Mouse (Mus musculus) layer of hippocampus, postnatal 25 days (tissue): ENCODE data around the gene Cdk14. TPM values are rescaled to one million over a fixed set of nuclear protein-coding genes. Genes with fewer than 3 reads are reported as not detected.

Experiments
- DNase-seq, 2 experiments: peaks; one replicate each; pipeline ENCODE4 v3.0.0; 2022; ENCODE audit warnings: mixed read lengths in 2 of 2, low spot score in 1 of 2; ENCODE audit errors: extremely low spot score in 1 of 2
- total RNA-seq, 2 experiments: library from RNA; stranded (reverse); gene quantifications; 2 replicates each; pipeline ENCODE4 v1.2.3; 2021

Cdk14 gene
- total RNA-seq, 2 experiments from 2014 or later = 233 to 245 TPM

DNA sequence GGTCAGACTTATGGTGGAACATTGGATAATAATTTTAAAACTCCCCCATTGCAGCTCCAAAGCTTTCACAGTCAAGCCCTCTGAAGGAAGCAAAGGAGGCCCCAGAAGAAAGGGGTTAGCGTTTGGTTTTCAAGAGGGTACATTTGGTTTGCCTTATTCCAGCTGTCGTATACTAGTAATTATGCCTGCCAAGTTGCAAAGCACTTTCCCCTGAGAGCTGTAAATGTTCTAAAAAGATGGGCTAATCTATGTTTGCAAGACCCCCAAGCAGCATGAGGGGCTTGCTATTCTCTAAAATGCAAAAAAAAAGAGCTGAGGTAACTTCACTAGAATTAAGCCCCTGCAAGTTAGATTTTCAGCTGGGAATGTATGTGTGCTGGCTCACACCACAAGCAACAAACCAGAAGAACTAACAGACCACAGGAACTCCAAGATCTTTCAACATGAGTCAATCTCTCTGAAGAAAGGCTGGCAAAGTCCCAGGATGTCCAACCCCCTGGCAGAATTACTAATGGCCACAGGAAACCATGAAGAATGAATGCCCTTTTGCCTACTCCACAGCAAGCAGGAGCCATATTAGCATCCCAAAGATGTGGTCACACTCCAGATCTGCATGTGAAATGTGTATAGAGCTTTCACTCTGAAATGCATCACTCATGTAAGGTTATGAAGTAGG is 99.5 kb downstream of the Cdk14 start:
- DNase-seq = no peak

DNA sequence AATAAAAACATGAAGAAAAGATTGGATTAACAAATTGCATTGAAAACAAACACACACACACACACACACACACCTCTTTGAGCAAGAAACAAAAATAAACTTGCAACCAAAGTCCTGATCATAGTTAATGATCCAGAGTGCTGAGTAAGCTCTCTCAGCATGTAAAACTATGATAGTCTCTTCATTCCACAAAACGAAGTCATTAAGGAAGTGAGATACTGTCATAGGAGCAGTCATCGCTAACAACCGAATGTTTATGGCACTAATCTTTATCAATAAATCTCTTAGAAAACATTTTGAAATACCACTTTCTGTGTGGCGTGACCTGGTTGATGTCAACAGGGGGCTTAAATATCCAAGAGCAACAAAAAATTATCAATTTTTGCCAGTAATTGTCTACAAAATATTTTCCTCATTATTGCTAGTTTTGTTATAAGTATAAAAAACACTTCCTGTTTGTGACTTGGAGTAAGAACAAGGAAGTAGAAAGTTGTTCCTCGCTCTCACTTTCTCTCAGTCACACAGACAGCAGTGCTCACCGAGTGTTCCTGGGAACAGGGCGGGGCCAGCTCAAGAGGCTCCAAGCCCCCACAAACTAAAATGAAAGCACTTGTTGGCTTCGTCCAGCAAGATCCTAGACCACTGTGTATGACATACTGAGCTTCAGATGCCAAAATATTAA is 100.1 kb downstream of the Cdk14 start:
- no peak for DNase-seq

DNA sequence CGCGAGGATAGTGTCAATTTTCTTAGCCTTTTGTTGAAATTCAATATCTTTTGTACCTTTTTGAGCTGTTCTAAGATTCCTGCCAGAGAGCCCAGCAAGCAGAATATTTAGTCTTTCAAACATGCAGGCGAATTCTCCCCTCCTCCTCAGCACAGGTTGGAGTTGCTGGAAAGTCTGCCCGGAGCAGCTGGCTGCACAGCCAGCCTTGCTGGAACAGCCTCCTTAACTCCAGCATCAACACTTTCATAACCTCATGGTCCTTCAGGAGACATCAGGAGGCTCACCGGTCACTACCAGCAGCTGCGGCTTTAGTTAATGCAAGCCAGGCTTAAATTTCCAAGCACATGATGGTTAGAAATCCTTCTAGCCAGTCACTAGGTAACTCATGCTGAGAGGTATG is 105.8 kb downstream of the Cdk14 start:
- DNase-seq = no peak

DNA sequence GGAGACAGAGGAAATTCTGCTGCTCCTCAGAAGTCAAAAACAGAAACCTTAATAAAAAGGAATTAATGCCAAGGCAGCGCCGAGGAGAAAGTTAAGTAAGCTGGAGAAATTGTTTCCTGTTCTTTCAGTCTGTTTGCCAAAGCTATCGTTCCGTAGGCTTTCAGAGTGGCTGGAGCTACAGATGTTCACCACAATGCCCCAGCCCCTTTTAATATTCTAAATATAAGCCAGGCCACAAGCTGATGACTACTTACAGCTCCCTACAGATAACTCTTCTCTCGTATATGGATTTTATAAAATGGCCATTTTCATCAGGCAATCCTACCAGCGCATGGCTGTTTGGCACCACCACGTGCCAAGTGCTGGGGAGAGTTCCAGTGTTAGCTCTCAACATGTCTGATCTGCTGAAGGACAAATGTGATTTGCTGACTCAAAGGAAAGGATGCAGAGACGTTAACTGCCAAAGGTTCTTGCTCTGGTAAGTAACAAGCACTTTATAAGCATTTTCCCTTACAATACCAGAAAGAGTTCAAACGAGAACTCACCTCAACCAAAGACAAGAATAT is 106.8 kb downstream of the Cdk14 start:
- DNase-seq = no peak

DNA sequence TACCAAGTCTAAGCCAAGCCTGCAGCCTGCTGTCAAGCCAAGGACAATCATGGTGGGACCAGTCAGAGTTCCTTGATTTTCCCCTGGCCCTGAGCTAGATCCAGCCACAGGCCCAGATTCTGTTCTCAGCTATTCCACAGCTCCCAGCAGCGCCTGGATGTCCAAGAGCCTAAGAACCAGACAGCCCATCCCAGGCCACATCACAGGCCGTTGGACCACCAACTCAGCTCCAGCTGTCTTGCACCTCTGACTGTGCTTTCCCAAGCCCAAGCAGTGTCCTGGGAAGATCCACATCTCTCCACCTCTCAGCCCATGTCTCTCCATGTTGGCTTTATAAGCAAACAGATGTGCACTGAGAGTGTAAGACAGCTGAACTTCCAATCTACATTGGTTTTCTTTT is 114.8 kb downstream of the Cdk14 start:
- DNase-seq = no peak

DNA sequence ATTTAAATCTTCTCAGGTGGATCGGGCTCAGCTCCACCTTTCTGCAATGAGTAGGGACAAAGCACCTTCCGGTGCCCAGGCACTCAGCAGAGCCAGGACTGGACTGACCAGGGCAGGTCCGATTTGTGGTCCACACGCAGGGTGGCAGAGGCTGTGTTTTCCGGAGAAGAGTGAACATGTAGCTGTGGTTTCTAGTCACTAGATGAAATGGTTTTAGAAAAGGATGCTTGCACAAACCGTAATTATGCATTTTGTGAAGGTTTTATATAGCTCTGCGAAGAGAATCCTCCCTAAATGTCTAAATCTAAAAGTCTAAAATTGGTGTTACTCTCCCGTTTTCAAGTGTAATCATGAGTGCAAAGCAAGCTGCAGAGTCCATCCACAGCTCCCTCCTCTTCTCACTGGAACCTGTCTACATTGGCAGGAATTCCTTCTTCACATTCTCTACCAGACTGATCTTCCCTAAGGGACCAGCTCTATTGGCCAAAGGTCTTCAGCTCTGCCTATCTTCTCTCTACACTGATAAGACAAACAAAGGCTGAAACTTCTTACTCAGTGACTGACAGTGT is 116.9 kb downstream of the Cdk14 start:
- DNase-seq = no peak

DNA sequence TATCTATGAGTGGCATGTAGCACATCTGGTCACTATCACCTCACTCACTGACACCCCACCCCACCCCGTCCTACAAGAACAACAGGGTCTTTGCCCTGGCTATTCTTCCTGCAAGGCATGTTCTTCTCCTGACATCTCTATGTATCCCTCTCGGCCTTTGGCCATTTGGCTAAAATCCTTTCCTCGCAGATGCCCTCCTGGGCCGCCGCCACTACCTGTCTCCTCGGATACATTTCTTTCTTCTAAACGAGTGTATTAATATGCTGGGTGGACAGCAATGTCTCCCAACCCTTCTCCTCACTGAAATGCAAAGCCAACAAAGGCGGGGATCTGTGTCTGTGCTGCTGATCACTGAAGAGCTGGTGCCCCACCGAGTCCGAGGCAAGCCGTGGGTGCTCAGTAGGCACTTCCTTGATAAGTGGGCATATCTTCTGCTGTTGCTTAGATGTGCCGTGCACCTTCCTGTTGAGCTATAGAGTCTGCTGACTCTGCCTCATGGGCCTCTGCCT is 118.5 kb downstream of the Cdk14 start:
- DNase-seq = no peak

DNA sequence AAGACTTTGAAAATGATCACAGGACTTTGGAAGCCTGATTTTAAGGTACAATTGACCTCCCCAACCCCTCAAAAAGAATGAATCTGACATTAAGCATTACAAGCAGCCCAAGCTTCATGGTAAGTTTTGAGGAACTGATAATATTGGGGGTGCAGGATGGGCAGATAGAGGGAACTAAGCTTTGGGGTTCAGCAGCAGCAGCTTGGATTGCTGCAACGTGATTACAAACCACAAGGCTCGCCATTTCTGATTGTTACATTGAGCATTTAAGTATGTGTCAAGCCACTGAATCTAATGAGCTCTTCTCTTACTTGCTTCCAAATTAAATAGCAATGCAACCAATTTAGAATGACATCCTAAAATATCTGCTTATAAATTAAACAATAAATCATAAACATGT is 119.1 kb downstream of the Cdk14 start:
- no peak for DNase-seq

DNA sequence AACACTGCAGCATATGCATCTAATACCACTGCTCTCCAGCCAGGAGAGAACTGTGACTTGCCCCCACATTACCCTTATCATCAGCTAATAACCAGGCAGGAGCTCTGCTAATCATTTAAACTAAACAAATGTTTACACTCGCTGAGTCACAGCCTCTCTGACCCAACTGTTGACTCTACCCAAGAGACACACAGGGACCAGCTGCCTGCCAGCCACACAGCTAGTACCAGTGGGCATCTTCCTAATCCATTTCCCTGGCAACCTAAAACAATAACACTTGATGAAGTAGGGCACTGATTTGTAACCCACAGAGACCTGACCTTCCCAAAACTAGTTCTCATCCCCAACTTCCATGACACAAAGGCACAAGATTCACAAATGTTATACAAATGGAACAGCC is 119.8 kb downstream of the Cdk14 start:
- no peak for DNase-seq

DNA sequence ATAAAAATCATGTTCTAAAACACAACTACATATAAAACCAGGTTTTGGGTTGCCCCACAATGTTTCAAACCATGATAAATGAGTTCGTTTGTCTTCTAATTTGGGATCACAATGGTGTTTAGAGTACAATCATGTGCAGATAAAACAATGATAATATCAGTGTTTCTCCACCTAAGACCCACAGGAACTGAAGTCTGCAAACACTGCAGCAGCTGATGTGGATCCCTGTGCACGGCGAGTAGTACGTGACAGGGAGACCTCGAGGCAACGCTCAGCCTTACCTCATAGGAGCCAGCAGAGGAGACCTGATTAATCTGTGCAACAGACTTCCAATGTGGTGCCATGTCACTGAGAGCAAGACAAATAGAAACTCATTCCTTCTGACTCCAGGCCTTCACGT is 122.9 kb downstream of the Cdk14 start:
- DNase-seq = no peak

DNA sequence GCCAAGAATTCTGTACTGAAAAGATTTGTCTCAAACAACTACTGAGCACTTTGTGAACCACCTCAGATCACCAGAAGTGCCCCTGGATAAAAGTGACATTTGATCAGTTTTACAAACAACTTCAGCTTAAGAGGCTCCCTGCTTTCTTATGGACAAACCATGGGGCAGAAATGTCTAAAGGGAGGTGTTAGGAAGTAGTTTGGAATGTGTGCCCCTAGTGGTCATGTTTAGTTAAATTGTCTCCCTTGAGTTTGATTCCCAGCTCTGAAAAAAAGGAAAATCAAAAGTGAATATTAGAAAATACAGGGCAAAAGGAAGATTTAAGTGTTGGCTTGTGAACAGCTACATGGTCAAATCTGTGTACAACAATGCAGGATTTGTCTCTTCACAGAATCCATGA is 123.3 kb downstream of the Cdk14 start:
- no peak for DNase-seq

DNA sequence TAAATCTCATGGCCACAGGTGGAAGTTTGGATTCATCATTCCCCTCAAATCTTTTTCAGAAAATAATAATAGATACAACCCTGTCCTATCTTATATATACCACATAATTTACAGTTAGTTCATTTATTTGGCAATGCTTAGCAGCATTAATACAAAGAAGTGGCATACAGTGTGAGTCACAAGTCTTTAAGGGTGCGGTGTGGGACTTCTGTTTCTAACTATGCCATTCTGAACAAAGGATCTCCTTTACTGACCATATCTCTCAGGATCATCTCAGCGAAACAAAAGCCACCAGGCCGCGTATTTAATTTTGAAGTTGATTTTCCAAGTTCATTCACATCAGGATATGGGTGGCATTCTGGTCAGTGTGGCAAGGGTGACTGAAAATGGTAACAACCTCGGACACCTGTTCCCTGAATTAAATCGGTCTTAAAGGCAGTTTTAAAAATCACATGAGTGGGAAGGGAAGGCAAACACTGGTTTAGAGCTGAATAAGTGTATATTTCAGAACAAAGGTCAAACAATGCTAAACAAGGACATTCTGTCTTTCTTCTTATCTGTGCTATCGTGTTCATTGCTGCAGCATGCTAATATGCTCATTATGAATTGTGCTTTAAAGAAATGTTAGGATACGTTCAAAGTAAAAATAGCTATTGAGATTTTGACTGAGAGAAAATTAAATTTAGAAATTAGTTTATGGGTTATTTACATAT is 127.1 kb downstream of the Cdk14 start:
- no peak for DNase-seq

DNA sequence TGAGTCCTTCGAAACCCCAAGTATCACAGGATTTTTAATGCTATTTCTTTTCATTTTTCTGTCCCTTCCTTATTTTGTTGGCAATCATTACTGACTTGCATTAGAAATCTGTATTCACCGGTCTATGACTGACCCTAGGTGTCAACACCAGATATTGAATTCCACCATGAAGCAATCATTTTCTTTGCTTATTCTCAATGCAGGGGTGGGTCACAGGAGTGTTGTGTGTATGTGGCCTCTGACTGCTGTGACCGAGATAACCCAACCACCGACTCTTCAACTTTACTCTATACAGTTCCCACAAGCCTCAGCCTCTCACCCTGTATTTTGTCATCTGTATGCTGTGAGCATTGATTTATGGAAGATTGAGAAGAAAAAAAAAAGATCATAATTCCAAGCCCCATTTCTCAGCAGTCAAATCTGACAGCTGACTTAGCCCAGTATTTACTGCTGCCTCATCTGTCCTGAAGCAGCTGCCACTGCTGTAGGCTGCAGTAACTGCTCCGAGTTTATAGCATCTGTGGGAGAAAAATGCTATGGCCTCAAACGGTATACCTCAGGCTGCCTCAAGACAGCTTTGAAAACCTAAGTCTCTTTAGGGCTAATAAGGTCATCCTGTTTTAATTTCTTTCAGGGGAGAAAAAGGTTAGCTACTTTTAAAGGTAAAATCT is 128.7 kb downstream of the Cdk14 start:
- no peak for DNase-seq

DNA sequence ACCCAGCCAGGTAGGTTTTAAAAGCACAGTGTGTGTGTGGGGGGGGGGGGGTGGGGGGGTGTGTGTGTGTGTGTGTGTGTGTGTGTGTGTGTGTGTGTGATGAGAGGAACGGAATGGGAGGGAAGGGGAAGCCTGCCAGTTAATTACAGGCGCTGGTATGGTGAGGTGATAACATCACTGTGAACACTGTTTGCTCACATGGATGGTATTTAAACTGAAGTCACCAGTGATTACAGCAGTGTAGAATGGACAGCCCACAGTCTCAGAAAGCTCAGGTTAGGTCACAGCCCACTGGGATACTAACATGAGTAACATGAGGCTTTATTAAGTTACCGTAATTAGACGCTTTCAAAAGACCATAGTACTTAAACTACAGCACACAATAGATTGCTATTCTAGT is 129.4 kb downstream of the Cdk14 start:
- DNase-seq = no peak

DNA sequence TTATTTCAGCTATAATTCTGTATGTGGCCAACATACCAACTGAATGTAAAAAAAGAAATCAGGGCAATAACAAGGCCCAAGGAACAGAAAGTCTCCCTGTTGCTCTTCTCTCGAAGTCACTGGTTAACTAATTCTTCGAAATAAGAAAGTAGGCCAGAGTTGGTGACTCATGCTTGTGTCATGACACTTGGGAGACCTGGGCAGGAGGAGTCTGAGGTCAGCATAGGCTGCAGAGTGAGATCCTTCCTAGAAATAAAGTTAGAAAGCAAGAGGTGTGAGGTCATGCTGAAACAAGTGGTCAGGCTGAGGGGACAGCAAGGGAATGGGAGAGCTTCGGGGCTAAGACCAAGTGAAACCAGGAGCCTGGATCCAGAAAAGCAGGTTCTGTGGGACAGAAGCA is 134.2 kb downstream of the Cdk14 start:
- DNase-seq = no peak

DNA sequence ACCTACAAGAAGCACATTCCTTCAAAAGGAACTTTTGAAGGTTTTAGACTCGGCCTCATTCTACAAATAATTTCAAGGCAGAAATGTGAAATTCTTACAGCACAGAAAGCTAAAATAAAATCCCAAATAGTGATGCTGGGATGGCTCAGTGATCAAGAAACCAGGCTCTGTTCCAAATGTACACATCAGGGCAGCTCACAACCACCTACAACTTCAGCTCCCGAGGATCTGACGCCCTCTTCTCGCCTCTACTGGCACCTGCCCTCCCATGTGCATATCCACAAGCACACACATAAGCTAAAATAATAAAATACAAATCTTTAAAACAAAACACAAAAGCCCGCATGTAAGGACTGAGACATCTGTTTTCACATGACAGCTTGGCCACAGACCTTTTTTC is 135.6 kb downstream of the Cdk14 start:
- DNase-seq = no peak

DNA sequence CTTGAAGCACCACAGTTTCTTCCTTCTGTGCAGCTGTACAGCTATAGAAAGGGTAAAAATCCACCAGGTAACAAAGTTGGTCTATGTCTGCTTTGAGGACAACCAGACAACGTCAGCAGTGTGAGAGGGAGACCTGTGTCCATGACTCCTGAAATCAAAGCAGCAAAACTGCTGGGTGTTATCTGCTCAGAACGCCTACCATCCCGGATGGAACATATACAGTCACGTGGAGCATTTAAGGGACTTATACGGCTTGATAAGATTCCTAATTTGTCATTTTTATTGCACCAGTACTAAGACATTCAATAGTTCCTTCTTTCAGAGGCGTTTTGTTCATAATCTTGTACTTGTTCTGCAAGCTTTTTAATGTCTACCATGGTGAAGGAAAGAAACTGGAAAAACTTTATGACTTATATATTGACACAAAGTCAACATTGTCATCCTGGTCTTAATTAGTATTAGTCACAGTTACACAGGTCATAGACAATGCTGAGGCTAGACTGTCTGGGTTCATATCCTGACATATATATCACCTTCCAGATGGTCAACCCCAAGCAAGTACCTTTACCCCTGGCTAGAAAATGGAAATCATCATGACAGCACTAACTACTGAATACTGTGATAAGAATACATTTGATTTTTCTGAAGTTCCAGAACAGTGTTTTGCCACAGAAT is 136.2 kb downstream of the Cdk14 start:
- DNase-seq = no peak

DNA sequence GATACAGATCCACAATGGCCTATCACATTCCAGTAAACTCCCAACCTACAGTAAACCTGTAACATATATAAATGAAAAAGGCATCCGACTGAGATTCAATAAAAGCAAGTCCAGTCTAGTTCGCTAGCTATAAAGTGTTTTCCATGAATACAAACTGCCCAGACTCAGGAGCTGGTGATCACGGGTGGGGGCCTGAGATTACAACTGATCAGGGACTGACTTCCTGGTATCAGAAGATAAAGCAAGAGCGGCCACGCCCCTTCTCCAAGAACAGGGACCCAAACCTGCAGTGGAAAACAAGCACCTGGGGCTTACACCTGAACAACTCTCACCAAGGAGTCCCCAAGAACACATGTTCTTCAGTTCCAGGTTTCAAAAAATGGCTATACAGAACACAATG is 137.7 kb downstream of the Cdk14 start:
- DNase-seq = no peak

DNA sequence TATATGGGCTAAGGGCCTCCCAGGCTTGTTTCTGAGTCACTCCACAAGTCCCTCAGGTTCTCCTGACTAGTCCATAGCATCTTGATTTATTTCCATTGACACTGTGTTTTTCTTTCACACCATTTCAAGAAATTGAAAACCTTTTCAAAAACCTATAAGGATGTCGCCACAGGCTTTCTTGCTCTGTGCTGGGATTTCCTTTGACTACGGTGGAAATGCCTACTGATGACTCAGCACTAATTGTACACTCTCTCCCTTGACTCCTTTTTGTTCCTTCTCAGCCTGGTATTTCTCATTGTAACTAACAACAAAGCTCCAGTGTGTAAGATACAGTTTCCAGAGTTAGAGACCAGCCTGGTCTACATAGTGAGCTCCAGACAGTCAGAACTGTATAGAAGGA is 144.8 kb downstream of the Cdk14 start:
- DNase-seq = no peak

DNA sequence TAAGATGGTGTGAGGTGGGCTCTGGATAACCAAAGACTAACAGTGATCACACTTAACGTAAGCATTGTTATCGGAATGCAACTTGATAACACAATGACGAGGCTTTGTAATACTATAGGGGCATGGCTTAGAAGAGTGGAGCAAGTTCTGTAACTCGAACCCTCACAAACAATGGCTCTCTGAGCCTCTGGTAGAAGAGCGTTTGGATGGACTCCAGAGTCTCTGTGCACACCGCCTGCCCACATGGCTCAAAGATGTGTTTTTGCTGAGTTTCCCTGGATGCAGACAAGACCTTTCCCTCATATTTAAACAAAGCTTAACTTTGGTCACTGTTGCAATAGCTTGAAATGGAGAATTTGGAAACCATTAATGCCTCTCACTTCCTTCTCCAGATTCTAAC is 145.8 kb downstream of the Cdk14 start:
- no peak for DNase-seq
